Mouse (Mus musculus): Measurements from ENCODE around the gene Pcx. TPM values are rescaled to one million over a fixed set of nuclear protein-coding genes. Genes with fewer than 3 reads are reported as not detected.

Gene Pcx
- total RNA-seq, 1 experiment from 2014 or later, result 1.6 TPM

Other genes with a start within 250 kb of the Pcx start
- 13.6 and 22.7 TPM in 2 replicates for gene Ssh3, start 241.3 kb upstream of the Pcx start, total RNA-seq (2017)
- gene Ankrd13d, start 227.3 kb upstream of the Pcx start, total RNA-seq (2017), result 0.58 and 3.7 TPM in 2 replicates
- gene Grk2, start 204.2 kb upstream of the Pcx start, total RNA-seq (2017), result 186 and 204 TPM in 2 replicates
- gene Kdm2a, start 112.2 kb upstream of the Pcx start, total RNA-seq (2017), result 73.3 and 90.3 TPM in 2 replicates
- 0.73 TPM in 1 of 2 replicates, not detected in the other for gene Rhod, start 71.0 kb upstream of the Pcx start, total RNA-seq (2017)
- gene Syt12, start 33.0 kb upstream of the Pcx start, total RNA-seq (2017), result not detected in 2 replicates
- gene 2010003K11Rik, start 11.9 kb upstream of the Pcx start, total RNA-seq (2017), result not detected in 2 replicates
- 2.6 and 2.9 TPM in 2 replicates for gene Lrfn4, start 105.2 kb downstream of the Pcx start, total RNA-seq (2017)
- gene Rce1, start 115.2 kb downstream of the Pcx start, total RNA-seq (2017), result 19.7 and 27.5 TPM in 2 replicates
- not detected in 2 replicates for gene Gm960, start 188.2 kb downstream of the Pcx start, total RNA-seq (2017)
- under 0.01 and 0.10 TPM in 2 replicates for gene Sptbn2, start 200.7 kb downstream of the Pcx start, total RNA-seq (2017)
- gene Rbm4b, start 246.0 kb downstream of the Pcx start, total RNA-seq (2017), result 14.6 and 15.9 TPM in 2 replicates

All from common myeloid progenitor, adult 5-6 weeks (primary cell).